Mouse (Mus musculus) heart, postnatal 0 days (tissue): ENCODE data around the gene Pdyn. TPM values are rescaled to one million over a fixed set of nuclear protein-coding genes. Genes with fewer than 3 reads are reported as not detected.

ENCODE experiments used
- ATAC-seq: fragments of 200-750 bp; cut with Nextera tagmentation; 2 replicates; pipeline ENCODE4 v1.8.0; 2017; ENCODE audit warnings: low read depth, moderate number of reproducible peaks, moderate library complexity; ENCODE audit not compliant: insufficient read depth
- DNase-seq: peaks from one replicate; pipeline ENCODE4 v3.0.0-alpha.2; 2016; ENCODE audit warnings: low spot score
- H3K27ac ChIP-seq: fragments of 300-500 bp; sonication (generic); 2 replicates; pipeline ENCODE4 v1.5.1; 2014; ENCODE audit warnings: low read depth, mild to moderate bottlenecking
- H3K27me3 ChIP-seq: fragments of 300-500 bp; sonication (generic); 2 replicates; pipeline ENCODE4 v1.6.1; 2014; ENCODE audit warnings: low read length, mixed read lengths; ENCODE audit not compliant: control insufficient read depth, insufficient read depth
- H3K36me3 ChIP-seq: fragments of 300-500 bp; sonication (generic); replicated peaks from 2 replicates; pipeline ENCODE4 v1.6.1; 2014; ENCODE audit warnings: low read length, mixed read lengths; ENCODE audit not compliant: control insufficient read depth, insufficient read depth
- H3K4me1 ChIP-seq: fragments of 300-500 bp; sonication (generic); 2 replicates; pipeline ENCODE4 v1.6.1; 2014; ENCODE audit warnings: antibody characterized with exemption; ENCODE audit not compliant: control insufficient read depth, insufficient read depth
- H3K4me2 ChIP-seq: fragments of 300-500 bp; sonication (generic); 2 replicates; pipeline ENCODE4 v1.6.1; 2014; ENCODE audit warnings: low read depth, mild to moderate bottlenecking, low read length, moderate library complexity
- H3K4me3 ChIP-seq: fragments of 300-500 bp; sonication (generic); 2 replicates; pipeline ENCODE4 v1.5.1; 2014; ENCODE audit warnings: low read depth, low read length
- H3K9ac ChIP-seq: fragments of 300-500 bp; sonication (generic); replicated peaks from 2 replicates; pipeline ENCODE4 v1.6.1; 2014; ENCODE audit warnings: low read depth, low read length, mixed read lengths
- H3K9me3 ChIP-seq: fragments of 300-500 bp; sonication (generic); replicated peaks from 2 replicates; pipeline ENCODE4 v1.6.1; 2016; ENCODE audit warnings: low read length; ENCODE audit not compliant: control insufficient read depth
- CTCF ChIP-seq: IDR thresholded peaks from 2 replicates; pipeline ENCODE4 v1.5.1; 2016; ENCODE audit warnings: antibody characterized with exemption, control low read depth, low read depth
- EP300 ChIP-seq: IDR thresholded peaks from 2 replicates; pipeline ENCODE4 v1.6.1; 2016; ENCODE audit warnings: antibody characterized with exemption, low read depth
- WGBS: fragments of 180-500 bp; shearing (Covaris S2); extraction: QIAGEN DNeasy Blood & Tissue Kit; methylation state at CpG from one replicate; pipeline ENCODE4 v1.1.7; 2014; 5-methylcytosine and 5-hydroxymethylcytosine counted together
- polyA plus RNA-seq: library from polyadenylated mRNA; unstranded; fragments of >200 nt; fragmentation: Nextera tagmentation; extraction: Ambion mirVana; gene quantifications from 2 replicates; pipeline ENCODE4 v1.2.1, GENCODE M21; 2015
- total RNA-seq: library from RNA; depleted of rRNA; stranded (reverse); fragments of >200 nt; gene quantifications from 2 replicates; pipeline ENCODE4 v1.2.3, GENCODE M21; 2014; ENCODE audit warnings: low replicate concordance

Pdyn gene
- total and polyA plus RNA-seq, 2 experiments from 2014 or later, result 0.04 TPM; not detected in 1

DNA sequence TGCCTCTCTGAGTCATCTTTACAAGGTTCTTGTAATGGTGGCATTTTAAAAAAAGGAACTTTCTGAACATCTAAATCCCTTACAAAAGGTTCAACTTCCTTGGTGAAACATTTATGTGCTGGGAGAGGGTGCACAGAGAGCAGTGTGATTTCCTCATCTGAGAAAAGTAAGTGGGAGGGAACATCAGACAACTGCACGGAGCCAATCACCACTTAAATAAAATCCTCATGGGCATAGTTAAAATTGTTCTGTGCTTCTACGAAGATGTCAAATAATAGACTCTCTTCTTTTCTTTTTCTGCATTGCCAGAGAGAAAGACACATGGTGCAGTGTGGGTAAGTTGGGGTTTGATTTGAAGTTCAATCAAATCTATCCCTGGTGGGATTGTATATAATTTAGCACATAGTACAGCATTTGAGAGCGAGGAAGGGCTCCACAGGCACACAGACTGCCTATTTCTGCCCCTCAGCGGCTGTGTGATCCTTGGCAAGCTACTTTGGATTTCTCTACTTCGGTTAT, 13.4 kb upstream of the Pdyn start:
- no peak for TF ChIP-seq EP300
- no peak for TF ChIP-seq CTCF
- 56% methylated on average over 5 of the region's 5 CpGs for WGBS
- Histone ChIP-seq H3K36me3 (no peaks in the 10 kb centered on the region), H3K4me2 (no peak overlapping the region), H3K9ac (no peak overlapping the region), H3K9me3 (no peaks in the 10 kb centered on the region), H3K4me1 (no peaks in the 10 kb centered on the region), H3K27ac (no peak overlapping the region), H3K27me3 (no peaks in the 10 kb centered on the region), H3K4me3 (no peak overlapping the region)
- DNase-seq, result no peak
- ATAC-seq, result no peak

- Histone ChIP-seq H3K27me3 (peaks cover 41% of the 10 kb centered on the region), H3K9me3 (no peaks in the 10 kb centered on the region), H3K27ac (no peak overlapping the region), H3K4me3 (no peak overlapping the region), H3K4me2 (no peak overlapping the region), H3K9ac (no peak overlapping the region), H3K4me1 (0 out of 2 replicates have a peak, but pooled peaks cover 5% of the 10 kb centered on the region), H3K36me3 (no peaks in the 10 kb centered on the region)
- TF ChIP-seq CTCF (peak; percentile 57), EP300 (no peak)
- no peak for ATAC-seq
- whole genome bisulfite sequencing, result 8% methylated on average over 4 of the region's 4 CpGs
- DNase-seq, result peak; percentile 15
These were observed 3.6 kb downstream of the Pdyn start for GRCm38 (mm10) chr2:129696059-129696458.

DNA sequence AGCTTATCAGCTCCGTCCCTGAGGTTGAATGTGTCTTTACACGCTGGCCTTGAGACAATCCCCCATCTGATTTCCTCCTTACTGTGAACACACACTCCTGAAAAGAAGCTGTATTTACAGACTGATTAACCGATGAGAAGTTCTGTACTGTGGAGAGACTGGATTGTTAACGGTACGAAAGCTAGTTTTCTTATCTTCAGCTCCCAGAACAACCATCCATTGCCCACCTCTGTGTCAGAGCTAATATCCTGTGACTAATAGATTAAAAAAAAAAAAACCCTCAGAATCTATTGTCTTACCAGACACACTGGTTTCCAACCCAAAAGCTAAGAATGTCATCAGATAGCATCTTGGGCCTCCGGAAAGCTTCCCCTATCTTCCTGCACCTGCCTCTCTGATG, 5.3 kb downstream of the Pdyn start:
- TF ChIP-seq EP300 (no peak), CTCF (no peak)
- H3K27me3 ChIP-seq, result peaks cover 26% of the 10 kb centered on the region

GRCm38 (mm10) chr2:129692694-129693093, 7.0 kb downstream of the Pdyn start:
- Histone ChIP-seq H3K4me1 (0 out of 2 replicates have a peak, but pooled peaks cover 4% of the 10 kb centered on the region), H3K4me3 (no peak overlapping the region), H3K36me3 (no peaks in the 10 kb centered on the region), H3K9ac (no peak overlapping the region), H3K4me2 (no peak overlapping the region), H3K27me3 (peaks cover 12% of the 10 kb centered on the region), H3K27ac (no peak overlapping the region), H3K9me3 (no peaks in the 10 kb centered on the region)
- TF ChIP-seq EP300 (no peak), CTCF (no peak)
- DNase-seq, result no peak
- no peak for ATAC-seq
- WGBS, result 69% methylated on average over 8 of the region's 8 CpGs

More for the DNA sequence above, 5.3 kb downstream of the Pdyn start:
- Histone ChIP-seq H3K4me1 (0 out of 2 replicates have a peak, but pooled peaks cover 4% of the 10 kb centered on the region), H3K36me3 (no peaks in the 10 kb centered on the region), H3K9ac (no peak overlapping the region), H3K4me2 (no peak overlapping the region), H3K27ac (no peak overlapping the region), H3K4me3 (no peak overlapping the region), H3K9me3 (no peaks in the 10 kb centered on the region)
- ATAC-seq (no peak), DNase-seq (no peak)
- 40% methylated on average over 6 of the region's 6 CpGs for WGBS

DNA sequence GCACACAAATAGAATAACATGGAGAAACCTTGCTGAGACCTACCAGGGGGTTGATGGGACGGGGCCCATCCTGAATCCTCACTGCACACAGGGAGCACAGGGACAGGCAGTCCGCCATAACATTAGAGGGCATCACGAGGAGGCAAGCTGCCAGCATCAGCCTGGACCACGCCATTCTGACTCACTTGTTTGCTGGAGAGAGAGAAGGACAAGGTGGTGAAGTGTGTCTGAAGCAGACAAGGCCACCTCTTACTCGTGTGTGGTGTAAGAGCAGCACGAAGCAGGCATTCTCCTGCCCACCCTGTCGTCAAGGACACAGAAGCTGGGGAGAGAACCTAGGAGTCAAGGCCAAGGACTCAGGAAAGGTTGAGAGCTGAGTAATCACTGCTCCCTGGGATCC, 9.9 kb downstream of the Pdyn start:
- H3K9ac ChIP-seq, result no peak overlapping the region
- no peaks in the 10 kb centered on the region for H3K36me3 ChIP-seq
- no peaks in the 10 kb centered on the region for H3K9me3 ChIP-seq
- ATAC-seq (peak; percentile 90), DNase-seq (peak; percentile 66)
- TF ChIP-seq EP300 (peak; percentile 52; the same call in 1 of the 2 replicates), CTCF (no peak)
- 42% methylated on average over 7 of the region's 7 CpGs for WGBS
- no peak overlapping the region for H3K4me3 ChIP-seq
- no peak overlapping the region for H3K4me2 ChIP-seq
- peaks cover 4% of the 10 kb centered on the region; the same call in 1 of the 2 replicates for H3K27me3 ChIP-seq
- H3K4me1 ChIP-seq, result 0 out of 2 replicates have a peak, but pooled peaks cover 4% of the 10 kb centered on the region
- H3K27ac ChIP-seq, result no peak overlapping the region

DNA sequence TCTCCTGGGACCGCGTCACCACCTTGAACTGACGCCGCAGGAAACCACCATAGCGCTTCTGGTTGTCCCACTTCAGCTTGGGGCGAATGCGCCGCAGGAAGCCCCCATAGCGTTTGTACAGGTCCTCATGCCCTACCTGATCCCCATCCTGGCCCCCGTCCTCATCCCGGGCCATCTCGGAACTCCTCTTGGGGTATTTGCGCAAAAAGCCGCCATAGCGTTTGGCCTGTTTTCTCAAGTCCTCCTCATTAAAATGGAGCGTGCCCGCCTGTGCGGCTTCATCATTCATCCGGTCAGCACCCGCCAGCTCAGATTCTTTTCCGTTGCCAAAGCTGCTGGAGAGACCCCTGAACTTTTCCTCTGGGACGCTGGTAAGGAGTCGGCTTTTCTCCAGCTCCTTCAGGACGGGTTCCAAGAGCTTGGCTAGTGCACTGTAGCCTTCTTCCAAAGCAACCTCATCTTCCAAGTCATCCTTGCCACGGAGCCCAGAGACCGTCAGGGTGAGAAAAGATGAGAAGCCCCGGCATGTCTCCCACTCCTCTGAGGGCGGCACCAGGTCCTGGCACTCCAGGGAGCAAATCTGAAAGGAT, 11.5 kb downstream of the Pdyn start:
- DNase-seq, result no peak
- 90% methylated on average over 28 of the region's 28 CpGs for WGBS
- ATAC-seq, result no peak

More for the DNA sequence above, 11.5 kb downstream of the Pdyn start:
- TF ChIP-seq CTCF (no peak), EP300 (no peak)
- no peaks in the 10 kb centered on the region for H3K36me3 ChIP-seq
- H3K27ac ChIP-seq, result no peak overlapping the region
- no peak overlapping the region for H3K4me2 ChIP-seq
- no peak overlapping the region for H3K4me3 ChIP-seq
- H3K4me1 ChIP-seq, result 0 out of 2 replicates have a peak, but pooled peaks cover 4% of the 10 kb centered on the region
- H3K9me3 ChIP-seq, result no peaks in the 10 kb centered on the region
- no peak overlapping the region for H3K9ac ChIP-seq
- H3K27me3 ChIP-seq, result peaks cover 4% of the 10 kb centered on the region; the same call in 1 of the 2 replicates
